Mouse (Mus musculus) cerebellum, adult 2 months (tissue): ENCODE data around the gene Nfic.

Source experiments
- CTCF ChIP-seq: fragments of 200-500 bp; IDR thresholded peaks from 2 replicates; pipeline ENCODE4 v1.5.1; 2011; ENCODE audit warnings: low read depth, mild to moderate bottlenecking, control low read depth, low read length, moderate library complexity, borderline replicate concordance; ENCODE audit not compliant: insufficient read depth
- POLR2A ChIP-seq: fragments of 200-500 bp; IDR thresholded peaks from 2 replicates; pipeline ENCODE4 v1.6.1; 2011; ENCODE audit warnings: low read length, control low read depth, borderline replicate concordance; ENCODE audit not compliant: insufficient read depth

- TF ChIP-seq POLR2A (no peak), CTCF (no peak)
Measured at GRCm38 (mm10) chr10:81460951-81461350, 5.5 kb upstream of the Nfic start.
